Mouse (Mus musculus): Measurements from ENCODE around the gene B3gnt9. TPM values are rescaled to one million over a fixed set of nuclear protein-coding genes. Genes with fewer than 3 reads are reported as not detected.

Gene B3gnt9
- total RNA-seq, 2 experiments from 2014 or later, result 2.7 to 3.2 TPM

GRCm38 (mm10) chr8:105285514-105285913 lies 30.6 kb upstream of the B3gnt9 start:
- no peak for DNase-seq (ENCODE audit: low spot score in 2 of 2)

- peak; percentile 51 to 72 for DNase-seq (ENCODE audit: low spot score in 2 of 2)
Observed at GRCm38 (mm10) chr8:105283074-105283473, 28.1 kb upstream of the B3gnt9 start.

GRCm38 (mm10) chr8:105282239-105282638 lies 27.3 kb upstream of the B3gnt9 start:
- DNase-seq (ENCODE audit: low spot score in 2 of 2), result no peak

GRCm38 (mm10) chr8:105281821-105282220 lies 26.9 kb upstream of the B3gnt9 start:
- DNase-seq (ENCODE audit: low spot score in 2 of 2), result no peak

GRCm38 (mm10) chr8:105280567-105280966 lies 25.6 kb upstream of the B3gnt9 start:
- DNase-seq (ENCODE audit: low spot score in 2 of 2), result no peak

- peak; percentile 68 to 78 for DNase-seq (ENCODE audit: low spot score in 2 of 2)
Observed at GRCm38 (mm10) chr8:105278911-105279334, 24.0 kb upstream of the B3gnt9 start.

GRCm38 (mm10) chr8:105276292-105277120 lies 21.6 kb upstream of the B3gnt9 start:
- peak; percentile 41 to 57 for DNase-seq (ENCODE audit: low spot score in 2 of 2)

GRCm38 (mm10) chr8:105275840-105276239 lies 20.9 kb upstream of the B3gnt9 start, which contains the start of gene Nol3:
Gene Nol3 (plus strand): TSS chr8:105276140.
- no peak for DNase-seq (ENCODE audit: low spot score in 2 of 2)

GRCm38 (mm10) chr8:105275387-105275786 lies 20.4 kb upstream of the B3gnt9 start:
- no peak for DNase-seq (ENCODE audit: low spot score in 2 of 2)

- DNase-seq (ENCODE audit: low spot score in 2 of 2), result no peak
Observed at GRCm38 (mm10) chr8:105270916-105271186, 15.9 kb upstream of the B3gnt9 start.

- DNase-seq (ENCODE audit: low spot score in 2 of 2), result no peak
Observed at GRCm38 (mm10) chr8:105270101-105270915, 15.4 kb upstream of the B3gnt9 start.

GRCm38 (mm10) chr8:105269461-105269947 lies 14.6 kb upstream of the B3gnt9 start, which contains the start of gene Hsf4:
Gene Hsf4 (plus strand): TSS chr8:105269801.
- peak; percentile 67 to 76 for DNase-seq (ENCODE audit: low spot score in 2 of 2)

GRCm38 (mm10) chr8:105269075-105269458 lies 14.1 kb upstream of the B3gnt9 start:
- no peak for DNase-seq (ENCODE audit: low spot score in 2 of 2)

- no peak for DNase-seq (ENCODE audit: low spot score in 2 of 2)
Observed at GRCm38 (mm10) chr8:105268342-105269074, 13.6 kb upstream of the B3gnt9 start.

- no peak for DNase-seq (ENCODE audit: low spot score in 2 of 2)
Observed at GRCm38 (mm10) chr8:105266775-105267174, 11.8 kb upstream of the B3gnt9 start.

GRCm38 (mm10) chr8:105265128-105265527 lies 10.2 kb upstream of the B3gnt9 start:
- DNase-seq (ENCODE audit: low spot score in 2 of 2), result no peak

- DNase-seq (ENCODE audit: low spot score in 2 of 2), result peak; percentile 78 to 79
Observed at GRCm38 (mm10) chr8:105264024-105264982, 9.3 kb upstream of the B3gnt9 start, which contains the start of the genes Tradd and Fbxl8. Gene Tradd (minus strand): TSS chr8:105264609. Gene Fbxl8 (plus strand): TSS chr8:105264648.

- no peak for DNase-seq (ENCODE audit: low spot score in 2 of 2)
Observed at GRCm38 (mm10) chr8:105263244-105263912, 8.4 kb upstream of the B3gnt9 start.

GRCm38 (mm10) chr8:105261326-105261980 lies 6.5 kb upstream of the B3gnt9 start:
- DNase-seq (ENCODE audit: low spot score in 2 of 2), result no peak
